Mouse (Mus musculus): ENCODE measurements around the gene Hpn.

DNA sequence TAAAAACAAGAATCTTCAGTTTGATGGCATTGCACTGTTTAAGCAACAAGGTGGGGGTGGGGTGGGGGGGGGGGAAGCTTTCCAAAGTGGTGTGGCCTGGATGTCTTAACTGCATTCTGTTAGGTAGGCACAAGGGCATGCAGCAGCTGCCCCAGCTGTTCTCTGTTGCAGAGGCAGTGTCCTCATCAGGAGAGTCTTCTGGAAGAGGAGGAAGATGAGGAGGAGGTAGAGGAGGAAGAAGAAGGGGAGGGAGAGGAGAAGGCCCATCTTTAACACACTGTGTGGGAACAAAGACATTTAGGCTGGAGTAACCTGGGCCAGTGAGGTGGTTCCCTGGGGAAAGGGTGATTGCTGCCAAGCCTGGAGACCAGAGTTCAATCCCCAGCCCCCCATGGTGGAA lies 33.0 kb downstream of the Hpn start:
- TF ChIP-seq CTCF (IDR thresholded peaks at IDR 0.05; ENCODE audit: borderline replicate concordance, insufficient read depth, low read length) (no peak), POLR2A (IDR thresholded peaks at IDR 0.05; ENCODE audit: low read depth, low read length) (no peak)
